Mouse (Mus musculus): ENCODE results near the gene Rnf157.

DNA sequence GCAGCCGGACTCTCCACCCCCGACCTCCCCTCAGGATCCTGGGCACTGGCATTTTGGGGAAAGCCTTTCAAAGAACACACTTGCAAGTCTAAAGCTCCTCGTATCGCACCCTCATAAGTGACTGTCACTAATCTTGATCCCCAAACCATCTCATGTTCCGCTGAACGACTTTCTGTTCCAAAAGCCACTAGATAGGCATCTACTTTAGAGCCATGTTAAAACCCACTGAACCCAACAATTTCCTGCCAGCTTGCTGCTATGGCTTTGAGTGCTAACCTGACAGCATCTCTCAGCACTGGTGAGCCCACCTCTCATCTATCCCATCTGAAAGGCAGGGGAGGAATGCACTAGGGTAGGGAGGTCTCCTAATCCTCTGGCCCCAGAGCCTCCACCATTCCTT is 75.3 kb downstream of the Rnf157 start:
- TF ChIP-seq CTCF (IDR thresholded peaks at IDR 0.05; ENCODE audit: low read depth) = no peak
- no peak for TF ChIP-seq EP300 (IDR thresholded peaks at IDR 0.05; ENCODE audit: low read depth)
